Mouse (Mus musculus) adrenal gland (tissue): ENCODE measurements at regions not wholly inside any gene's neighbourhood (a gene's known extent, or its start where the extent isn't known, plus 50 kb on each side); places are given as distances from the start of the nearest gene placed in this dataset.

ENCODE experiments used
- intact Hi-C: fragments of 180-260 bp; cut with DNase I; formaldehyde crosslinking; loops from one replicate; pipeline ENCODE4 v1.15.1; 2025

DNA sequence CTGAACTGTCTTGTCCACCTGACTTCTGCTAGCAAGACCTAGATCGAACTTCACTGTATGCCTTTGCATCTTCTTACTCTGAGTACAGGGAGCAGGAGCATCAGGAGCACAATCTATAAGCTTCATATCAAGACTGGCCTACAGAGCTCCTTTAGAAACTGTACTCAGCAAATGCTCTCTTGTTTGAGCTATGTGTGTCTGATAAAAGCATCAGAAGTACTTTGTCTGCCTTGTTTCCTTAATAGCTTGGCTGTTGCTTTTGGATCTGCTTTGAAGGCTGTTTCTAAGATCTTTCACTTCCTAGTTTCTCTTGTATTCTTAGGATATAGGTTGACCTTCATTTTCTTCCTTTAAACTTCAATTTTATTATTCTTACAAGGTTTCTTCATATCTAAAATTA, 175.3 kb upstream of the Cypt12 start:
- intact Hi-C loops = no loop called here

DNA sequence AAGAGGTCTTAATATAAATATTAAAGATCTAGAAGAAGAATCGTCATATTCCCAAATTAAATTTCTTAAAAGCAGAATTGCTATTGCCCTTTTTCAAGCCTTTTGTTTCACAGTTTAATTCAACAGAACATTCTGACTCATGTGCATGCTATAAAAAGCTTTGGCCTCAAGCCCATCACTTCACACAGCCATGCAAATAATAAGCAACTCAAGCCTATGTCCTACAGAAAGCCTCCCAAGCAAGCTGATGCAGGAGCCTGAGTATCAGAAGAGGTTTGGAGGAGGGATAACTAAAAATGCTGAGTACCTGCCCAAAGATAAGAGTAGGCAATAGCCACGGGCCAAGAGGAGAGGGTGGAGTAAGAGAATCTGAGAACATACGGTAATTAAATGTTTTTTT, 169.1 kb upstream of the Cypt12 start:
- intact Hi-C loops = no loop called here

DNA sequence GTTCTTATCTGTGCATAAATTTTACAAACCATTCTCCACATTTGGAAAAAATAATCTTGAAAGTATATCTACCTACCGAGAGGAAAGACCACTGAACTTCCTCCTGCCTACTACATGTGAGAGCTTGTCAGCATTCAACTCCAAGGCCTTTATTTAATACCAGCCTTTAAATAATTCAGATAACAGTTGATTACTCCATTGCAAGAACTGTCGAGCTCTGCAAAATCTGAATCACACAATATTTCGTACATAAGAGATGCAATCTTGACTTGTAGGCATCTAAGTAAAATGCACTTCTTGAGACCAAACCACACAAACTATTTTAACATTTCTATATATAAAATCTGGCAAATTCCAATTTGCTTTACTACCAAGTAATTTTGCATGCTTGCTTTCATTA, 164.1 kb upstream of the Cypt12 start:
- intact Hi-C loops = no loop called here

DNA sequence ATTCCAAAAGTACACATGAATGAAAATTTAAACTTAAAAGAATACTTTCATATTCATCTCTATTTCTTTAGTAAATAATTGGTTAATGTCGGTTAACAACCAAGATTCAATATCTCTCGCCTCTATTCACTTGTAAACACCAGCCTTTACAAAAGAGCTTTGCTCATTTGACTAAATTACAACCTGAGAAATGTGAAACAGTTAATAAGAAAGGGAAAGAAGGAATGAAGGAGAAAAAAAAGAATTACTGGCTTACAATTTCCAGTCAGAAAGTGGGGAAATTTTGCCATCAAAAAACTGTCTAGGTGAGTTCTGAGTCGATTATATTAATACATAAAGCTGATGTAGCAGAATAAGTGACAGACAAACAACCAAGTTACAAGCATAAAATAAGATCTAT, 163.6 kb upstream of the Cypt12 start:
- intact Hi-C loops = no loop called here

DNA sequence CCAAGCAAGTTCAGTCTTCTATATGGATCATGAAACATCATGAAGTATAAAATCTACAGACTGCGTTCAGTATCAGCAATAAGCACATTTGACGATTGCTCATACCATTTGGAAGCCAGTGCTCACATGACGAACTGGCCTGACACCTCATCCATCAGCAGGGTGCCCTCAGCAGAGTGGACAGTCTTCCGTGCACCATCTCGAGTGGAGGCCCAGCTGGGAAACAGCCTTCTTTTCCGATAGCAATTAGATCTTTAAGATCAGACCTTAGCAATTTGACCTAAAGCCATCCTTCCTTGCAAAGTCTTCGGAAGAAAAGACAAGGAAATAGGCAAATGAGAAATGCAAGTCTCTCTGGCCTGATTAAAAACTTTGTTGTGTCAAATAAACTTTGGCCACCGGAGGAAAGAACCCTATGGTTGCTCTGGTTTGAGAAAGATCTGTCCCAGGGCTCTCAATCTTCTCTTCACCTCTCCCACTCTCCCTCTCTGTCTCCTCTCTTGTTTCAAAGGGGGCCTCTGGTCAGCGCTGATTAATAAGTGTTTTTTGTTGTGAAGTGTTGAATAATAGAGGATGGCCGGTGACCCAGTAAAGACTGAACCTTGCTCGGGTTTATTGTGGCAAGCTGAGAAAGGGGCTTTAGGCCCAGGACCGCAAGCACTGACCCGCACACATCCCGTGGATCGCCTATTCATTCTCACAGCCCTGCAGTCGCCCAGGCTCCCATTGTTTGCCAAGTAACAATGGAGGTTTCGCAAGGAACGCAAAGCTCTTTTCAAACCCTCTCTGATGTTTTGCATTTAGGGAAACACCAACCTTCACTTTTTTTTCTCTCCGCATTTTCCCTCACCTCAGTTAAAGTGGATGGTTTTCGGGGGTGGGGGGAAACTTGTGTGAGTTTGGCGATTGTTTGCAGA, 162.8 kb upstream of the Cypt12 start:
- intact Hi-C loops = no loop called here

DNA sequence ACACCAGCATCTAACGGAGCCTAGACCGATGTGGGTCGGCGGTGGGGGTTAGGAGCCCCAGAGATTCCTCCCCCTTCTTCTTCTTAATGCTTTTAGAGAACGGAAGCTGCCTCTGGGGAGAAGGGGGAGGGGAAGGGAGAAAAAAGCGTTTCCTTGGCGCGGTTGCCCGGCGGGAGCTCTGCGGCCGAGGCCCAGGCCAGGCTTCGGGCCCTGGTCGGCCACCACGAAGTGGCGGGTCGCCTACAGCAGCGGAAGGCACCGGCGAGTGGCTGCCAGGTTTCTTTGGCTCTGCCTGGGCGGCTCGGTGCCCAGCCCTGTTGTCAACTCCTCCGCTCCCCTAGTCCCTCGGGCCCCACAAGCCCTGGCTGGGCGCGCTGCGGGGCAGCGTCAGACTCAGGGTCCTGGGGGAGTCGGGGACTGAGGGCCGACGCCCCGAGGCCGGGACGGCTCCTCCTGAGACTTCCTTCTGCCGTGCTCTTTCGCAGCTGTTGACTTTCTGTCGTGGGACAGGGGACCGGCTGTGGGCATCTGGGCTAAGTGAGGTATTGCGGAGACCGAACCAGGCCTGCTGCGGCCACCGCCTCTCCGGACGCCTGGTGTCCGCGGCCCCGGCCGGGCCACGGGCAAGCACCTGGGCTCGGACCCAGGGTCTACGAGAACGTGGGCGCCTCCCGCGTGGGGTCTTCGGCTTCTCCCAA, 162.0 kb upstream of the Cypt12 start:
- intact Hi-C loops = no loop called here

DNA sequence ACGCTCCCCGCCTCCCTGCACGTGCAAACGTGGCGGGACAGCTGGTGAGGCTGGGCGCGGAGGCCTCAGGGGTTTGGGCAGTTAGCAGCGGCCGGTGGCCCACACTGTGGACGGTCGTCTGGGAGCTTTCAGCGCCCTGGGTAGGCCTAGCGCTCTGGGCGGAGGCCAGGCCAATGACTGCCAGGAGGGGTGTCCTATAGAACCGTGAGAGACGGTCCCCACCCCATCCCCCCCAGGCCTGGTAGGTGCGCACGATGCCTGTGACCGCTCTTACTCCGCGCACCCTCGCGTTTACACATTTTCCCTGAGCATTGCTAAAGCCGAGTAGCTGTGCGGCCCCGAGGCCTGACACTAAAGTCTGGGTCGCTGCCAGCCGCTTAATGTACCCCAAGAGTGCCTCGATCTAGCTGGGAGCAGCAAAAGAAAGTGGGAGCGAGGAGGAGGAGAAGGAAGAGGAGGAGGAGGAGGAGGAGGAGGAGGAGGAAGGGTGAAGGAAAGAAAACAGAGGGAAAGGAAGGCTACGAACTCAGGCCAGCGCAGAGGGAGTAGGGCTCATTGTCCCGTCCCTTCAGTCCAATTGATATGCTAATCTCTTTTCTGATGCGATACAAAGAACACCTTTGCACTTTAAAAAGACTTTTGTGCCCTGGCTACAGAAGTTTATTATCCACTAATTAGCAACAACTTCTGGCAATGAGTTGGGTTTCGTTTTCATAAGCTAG, 161.3 kb upstream of the Cypt12 start:
- intact Hi-C loops = no loop called here

DNA sequence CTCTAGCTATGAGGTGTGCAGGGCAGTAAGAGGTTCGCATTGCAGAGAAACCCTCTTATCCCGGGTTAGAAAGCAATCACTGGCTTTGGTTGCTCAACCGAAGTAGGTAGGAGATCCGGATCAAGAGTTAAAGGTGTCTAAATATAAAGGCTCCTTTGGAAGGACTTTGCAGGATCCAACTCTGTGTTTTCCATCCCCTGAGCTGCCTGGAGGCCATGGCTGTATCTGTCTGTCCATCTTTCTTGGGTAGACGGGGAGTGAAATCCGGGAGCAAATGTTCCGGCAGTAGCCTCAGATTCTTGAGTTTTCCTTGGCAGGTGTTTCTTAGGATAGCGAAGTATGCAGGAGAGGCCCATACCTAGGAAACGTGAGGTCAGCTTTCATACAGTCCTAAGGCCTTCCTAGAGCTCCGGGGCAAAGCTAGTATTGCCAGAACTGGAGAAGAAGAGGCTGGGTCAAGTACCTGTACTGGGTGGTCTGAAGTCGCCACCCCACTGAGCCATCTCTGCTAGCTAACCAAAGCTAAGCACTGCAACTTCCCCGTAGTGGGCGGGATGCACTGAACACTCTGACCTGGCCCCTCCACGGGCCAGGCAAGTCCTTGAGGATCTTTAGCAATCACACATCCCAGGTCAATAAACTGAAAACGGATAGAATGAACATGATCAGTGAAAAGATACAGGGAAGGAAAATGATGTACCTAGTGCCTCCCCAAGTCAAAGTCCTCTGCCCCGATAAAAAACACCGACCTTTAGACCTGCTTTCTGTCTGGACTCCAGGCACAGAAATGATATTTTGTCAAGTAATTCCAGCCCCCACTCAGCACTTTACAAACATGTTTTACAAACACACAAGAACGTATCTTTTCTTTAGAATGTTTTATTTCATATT, 160.5 kb upstream of the Cypt12 start:
- intact Hi-C loops = no loop called here

DNA sequence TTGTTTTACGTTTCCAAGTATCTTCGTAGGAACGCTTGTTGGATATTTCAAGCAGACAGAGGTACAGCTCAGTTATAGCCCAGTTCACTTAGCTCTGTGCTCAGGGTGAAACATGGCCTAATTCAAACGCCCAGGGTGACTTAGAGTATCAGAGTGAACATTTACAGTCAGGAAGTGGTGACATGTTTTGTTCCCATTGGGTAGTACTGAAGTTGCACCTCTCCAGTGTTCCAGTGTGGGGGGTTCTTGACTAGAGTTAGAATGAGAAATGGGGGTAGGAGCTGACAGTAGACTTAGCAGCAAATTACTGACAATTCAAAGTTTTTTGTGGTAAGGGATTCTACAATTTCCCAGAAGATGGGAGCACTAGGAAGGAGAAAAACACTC, 159.9 kb upstream of the Cypt12 start:
- intact Hi-C loops = no loop called here

DNA sequence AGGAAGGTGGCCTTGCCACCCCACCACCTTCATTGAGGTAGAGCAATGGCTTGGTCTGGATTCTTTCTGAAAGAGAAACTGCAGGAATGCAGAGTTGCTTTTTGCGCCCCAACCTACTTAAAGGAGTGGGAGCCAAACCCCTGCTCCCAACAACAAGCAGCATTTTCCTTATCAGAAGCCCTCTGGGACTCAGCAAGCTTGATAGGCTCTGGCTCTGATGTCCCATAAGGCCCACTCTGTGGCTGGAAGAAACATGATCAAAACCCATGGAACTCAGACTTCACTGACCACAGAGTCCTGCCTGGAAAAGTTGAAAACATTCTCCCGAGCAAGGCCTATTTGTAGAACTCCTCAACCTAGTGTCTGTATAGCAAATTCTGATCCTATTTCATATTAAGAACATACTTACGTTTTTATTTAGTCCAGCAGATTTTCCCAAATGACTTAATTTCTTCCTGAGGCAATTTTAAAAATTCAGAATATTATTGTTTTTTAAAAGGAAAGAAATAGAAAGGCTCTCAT, 159.4 kb upstream of the Cypt12 start:
- intact Hi-C loops = no loop called here

DNA sequence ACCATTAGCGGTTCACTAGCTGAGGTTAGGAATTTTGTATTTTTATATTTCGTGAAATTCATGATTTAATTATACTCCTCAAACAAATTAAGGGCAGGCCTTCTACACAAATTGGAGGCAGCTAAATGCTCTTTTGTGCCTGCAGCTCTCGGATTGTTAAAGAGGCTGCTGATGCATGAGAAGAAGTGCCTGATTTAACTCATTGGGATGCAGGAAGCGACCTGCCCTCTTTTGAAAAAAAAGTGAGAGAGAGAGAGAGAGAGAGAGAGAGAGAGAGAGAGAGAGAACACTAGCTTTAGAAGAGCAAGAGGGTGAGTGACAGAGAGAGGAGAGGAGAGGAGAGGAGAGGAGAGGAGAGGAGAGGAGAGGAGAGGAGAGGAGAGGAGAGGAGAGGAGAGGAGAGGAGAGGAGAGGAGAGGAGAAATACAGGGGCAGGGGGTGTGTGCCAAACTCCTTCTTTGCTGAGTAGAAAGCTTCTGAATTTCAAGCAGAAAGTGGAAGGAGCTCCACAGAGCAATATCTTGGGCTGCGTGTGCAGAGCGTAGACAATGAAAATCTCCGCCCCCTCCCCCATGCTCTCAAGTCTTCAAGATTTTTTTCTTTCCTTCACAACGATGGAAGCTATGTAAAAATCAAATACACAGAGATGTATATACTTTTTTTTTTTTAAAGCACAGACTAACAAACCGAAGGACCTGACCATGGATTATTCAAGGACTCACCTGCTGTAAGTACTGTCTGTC, 158.6 kb upstream of the Cypt12 start:
- intact Hi-C loops = loop anchor here (10.0 kb wide), 1 partner anchor 975 kb away; no protein-coding TSS in a partner anchor

DNA sequence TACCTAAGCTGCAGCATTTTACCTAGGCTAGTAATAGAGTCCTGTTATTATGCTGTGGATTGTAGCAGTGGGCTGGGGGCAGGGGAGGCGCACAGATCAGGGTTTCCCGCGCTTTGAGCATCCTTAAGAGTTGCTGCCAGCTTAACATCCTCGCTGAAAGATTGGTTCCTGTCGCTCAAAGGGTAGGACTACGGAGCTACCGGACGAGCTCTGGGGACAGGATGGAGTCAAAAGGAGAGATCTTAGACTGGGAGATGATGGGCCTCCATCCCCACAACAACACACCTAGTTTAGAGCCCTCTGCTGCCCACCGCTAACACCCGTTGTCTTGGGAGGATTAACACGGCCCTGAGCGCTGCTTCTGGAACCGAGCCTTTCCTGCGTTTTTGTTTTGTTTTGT, 157.9 kb upstream of the Cypt12 start:
- intact Hi-C loops = loop anchor here (10.0 kb wide), 1 partner anchor 976 kb away; no protein-coding TSS in a partner anchor

DNA sequence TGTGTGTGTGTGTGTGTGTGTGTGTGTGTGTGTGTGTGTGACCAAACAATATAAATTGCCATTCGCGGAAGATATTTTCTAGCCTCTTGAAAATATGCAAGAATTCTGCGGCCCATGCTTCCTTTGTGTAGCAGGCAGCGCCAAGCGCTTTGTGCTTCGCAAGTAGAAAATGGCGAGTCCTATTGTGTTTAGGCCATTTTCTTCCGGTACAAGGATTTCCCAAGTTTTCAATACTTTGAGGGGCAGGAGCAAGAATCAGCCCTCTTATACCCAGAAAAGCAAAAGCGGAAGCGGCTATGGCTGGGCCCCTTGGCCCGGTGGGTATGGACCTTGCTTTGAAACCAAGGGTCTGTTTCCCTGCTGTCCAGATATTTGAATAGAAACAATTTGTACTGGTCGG, 157.4 kb upstream of the Cypt12 start:
- intact Hi-C loops = loop anchor here (10.0 kb wide), 1 partner anchor 976 kb away; no protein-coding TSS in a partner anchor

DNA sequence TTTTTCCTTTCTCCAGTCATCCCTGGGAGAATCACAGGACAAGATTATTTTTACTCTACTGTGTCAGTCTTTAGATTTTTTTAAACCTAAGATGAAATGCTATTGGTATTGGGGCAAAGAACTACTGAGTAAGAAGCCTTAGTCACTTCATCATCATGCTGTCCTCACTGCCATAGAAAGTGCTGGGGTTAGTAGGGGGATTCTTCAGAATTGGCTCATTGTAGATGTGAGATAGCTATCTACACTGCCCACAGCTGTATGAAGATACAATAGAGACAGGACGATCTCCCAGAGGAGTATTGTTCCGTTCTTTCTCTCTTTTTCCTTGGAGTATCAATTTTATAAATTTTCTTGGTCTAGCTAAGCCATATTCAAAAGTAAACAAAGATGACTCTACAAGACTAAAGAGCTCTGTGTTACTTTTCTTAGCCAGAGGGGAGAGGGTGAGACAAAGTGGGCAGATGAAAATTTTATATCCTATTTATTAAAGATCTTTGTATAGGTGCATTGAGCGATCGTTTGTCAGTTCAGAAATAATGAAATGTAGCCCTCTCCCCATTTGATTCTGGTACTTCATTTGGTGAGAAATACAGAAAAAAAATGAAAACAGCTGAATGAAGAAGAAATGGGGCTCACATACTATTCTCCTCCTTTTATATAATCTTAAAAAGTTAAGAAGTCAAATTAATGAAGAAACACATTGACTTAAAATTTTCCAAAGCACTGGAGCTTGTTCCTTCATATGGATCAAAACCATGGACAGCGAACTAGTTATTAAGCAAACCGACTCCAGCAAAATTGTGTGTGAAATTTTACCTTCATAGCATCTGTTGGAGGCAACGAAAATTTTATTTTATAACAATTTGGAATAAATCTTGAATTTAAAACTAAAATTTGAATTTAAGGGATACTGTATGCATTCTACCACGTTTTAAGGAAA, 156.6 kb upstream of the Cypt12 start:
- intact Hi-C loops = loop anchor here (10.0 kb wide), 1 partner anchor 977 kb away; no protein-coding TSS in a partner anchor

DNA sequence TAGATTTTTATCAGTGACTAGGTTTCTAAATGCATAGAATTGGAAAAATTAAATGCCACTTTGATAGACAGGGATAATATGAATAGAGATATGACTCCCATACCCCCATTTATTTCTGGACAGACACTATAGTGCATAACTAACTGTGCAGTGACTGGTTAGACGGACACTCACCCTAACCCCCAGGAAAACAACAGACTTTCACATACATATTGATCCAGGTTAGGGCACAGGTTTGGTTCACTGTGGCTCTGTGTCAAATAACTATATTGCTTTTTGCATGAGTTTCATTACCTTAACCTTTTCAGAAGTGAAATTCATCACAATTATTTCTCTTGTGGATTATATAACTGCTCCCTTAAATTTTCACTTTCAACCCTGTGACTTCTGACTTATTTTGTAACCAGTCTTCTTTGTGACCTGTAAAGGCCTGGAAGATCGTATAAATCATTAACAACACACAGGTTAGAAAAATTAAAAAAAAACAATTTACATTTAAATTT, 155.6 kb upstream of the Cypt12 start:
- intact Hi-C loops = loop anchor here (10.0 kb wide), 1 partner anchor 978 kb away; no protein-coding TSS in a partner anchor

DNA sequence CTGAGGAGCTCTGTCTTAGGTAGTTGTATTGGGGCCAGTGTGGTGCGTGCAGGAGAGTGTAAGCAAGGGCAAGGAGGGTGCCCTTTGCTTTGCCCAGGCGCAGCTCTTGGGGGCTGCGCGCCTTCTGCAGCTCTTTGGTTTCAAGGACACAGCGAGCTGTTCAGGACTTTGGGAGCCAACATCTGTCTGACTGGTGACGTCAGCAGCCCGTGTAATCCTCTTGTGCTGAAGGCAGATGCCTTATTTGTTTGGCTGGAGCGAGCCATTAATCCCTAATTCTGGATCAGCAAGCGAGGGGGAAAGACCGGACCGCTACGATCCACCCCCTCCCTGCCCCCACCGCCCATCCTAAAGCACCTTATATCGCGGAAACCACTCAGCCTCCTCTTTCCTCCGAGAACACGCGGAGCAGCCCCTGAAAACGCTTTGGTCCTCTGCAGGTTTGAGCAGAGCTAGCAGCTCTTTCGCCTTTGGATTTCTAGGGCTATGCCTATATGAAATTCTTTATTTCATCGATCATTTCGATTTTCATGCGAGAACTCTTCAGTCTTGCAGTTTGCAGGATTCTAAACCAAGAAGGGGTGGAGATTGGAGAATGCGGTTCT, 154.5 kb upstream of the Cypt12 start:
- intact Hi-C loops = loop anchor here (10.0 kb wide), 1 partner anchor 979 kb away; no protein-coding TSS in a partner anchor

DNA sequence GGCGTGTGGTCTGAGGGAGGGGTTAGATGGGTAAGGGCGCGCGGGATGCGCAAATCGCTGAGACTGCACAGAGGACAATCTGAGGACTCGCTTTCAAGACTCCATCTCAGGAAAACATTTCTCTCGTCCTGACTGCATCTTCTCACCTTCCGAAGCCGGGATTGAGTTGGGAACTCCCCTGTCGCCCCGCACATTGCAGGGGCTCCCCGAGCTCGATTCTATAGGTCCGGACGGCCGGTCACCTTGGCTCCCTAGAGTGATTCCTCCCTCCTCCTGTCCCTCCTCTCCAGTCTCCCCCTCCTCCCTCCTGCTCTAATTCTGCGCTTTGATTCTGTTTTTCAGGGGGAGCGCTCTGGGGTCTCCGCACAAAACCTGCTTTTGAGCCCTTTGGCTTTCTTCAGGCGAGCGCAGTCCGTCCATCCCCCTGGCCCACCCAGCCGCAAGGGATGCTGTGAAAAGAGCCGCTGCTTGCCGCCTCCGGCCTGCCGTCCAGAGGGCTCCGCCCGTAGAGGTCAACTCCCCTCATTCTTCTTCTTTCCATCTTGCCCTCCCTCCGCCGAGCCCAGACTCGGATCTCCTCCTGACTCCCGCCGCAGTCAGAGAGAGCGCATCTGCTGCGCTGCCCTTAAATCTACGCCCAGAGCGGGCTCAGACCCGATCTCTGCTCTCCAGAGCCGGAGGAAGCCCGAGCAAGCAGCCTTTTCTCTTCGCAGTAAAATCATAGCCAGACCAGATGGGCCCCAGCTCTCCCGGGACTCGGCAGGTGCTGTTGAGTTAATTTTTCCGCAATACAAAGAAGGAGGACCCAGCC, 153.8 kb upstream of the Cypt12 start:
- intact Hi-C loops = loop anchor here (10.0 kb wide), 1 partner anchor 980 kb away; no protein-coding TSS in a partner anchor
